Mouse (Mus musculus) MEL (cell line): ENCODE data around the gene Fbll1. TPM values are rescaled to one million over a fixed set of nuclear protein-coding genes. Genes with fewer than 3 reads are reported as not detected.

Experiments
- DNase-seq: peaks from one replicate; pipeline ENCODE4 v3.0.0; 2011; ENCODE audit warnings: low read depth, low spot score
- H3K27ac ChIP-seq: 2 replicates; pipeline ENCODE4 v1.5.1; 2012; ENCODE audit warnings: low read depth, mild to moderate bottlenecking, control low read depth, low read length, moderate library complexity; ENCODE audit not compliant: control insufficient read depth
- H3K27me3 ChIP-seq, 2 experiments: fragments of 150-350 bp in 1 of 2; sonication (generic) in 1 of 2; 2 replicates each; pipeline ENCODE4 v1.6.1; 2012; ENCODE audit warnings: low read length in 2 of 2, mild to moderate bottlenecking in 2 of 2, improper control_type of control experiment in 1 of 2, moderate library complexity in 1 of 2; ENCODE audit not compliant: insufficient read depth in 2 of 2, control insufficient read depth in 1 of 2
- H3K36me3 ChIP-seq, 2 experiments: 2 replicates each; pipeline ENCODE4 v1.6.1; 2012 to 2014; ENCODE audit warnings: low read length in 2 of 2, improper control_type of control experiment in 1 of 2, inconsistent platforms in 1 of 2, mild to moderate bottlenecking in 1 of 2; ENCODE audit not compliant: insufficient read depth in 2 of 2, control insufficient read depth in 1 of 2
- H3K4me1 ChIP-seq, 2 experiments: fragments of 150-350 bp in 1 of 2; sonication (generic) in 1 of 2; 2 replicates each; pipeline ENCODE4 v1.6.1; 2012; ENCODE audit warnings: low read length in 2 of 2, improper control_type of control experiment in 1 of 2, mild to moderate bottlenecking in 1 of 2; ENCODE audit not compliant: insufficient read depth in 2 of 2, control insufficient read depth in 1 of 2
- H3K4me3 ChIP-seq, 2 experiments: fragments of 150-350 bp in 1 of 2; sonication (generic) in 1 of 2; 2 replicates each; pipeline ENCODE4 v1.5.1; 2012; ENCODE audit warnings: low read depth in 2 of 2, low read length in 2 of 2, mild to moderate bottlenecking in 2 of 2, moderate library complexity in 2 of 2, control low read depth in 1 of 2, improper control_type of control experiment in 1 of 2; ENCODE audit not compliant: control insufficient read depth in 1 of 2, insufficient read depth in 1 of 2
- H3K79me2 ChIP-seq: 2 replicates; pipeline ENCODE4 v1.6.1; 2012; ENCODE audit warnings: mild to moderate bottlenecking, low read length, moderate library complexity; ENCODE audit not compliant: control insufficient read depth, poor library complexity, insufficient read depth
- H3K9ac ChIP-seq: 2 replicates; pipeline ENCODE4 v1.6.1; 2012; ENCODE audit warnings: low read depth, mild to moderate bottlenecking, control low read depth, low read length, moderate library complexity; ENCODE audit not compliant: control insufficient read depth, poor library complexity, severe bottlenecking
- H3K9me3 ChIP-seq: fragments of 150-350 bp; sonication (generic); replicated peaks from 2 replicates; pipeline ENCODE4 v1.6.1; 2012; ENCODE audit warnings: mild to moderate bottlenecking, low read length, improper control_type of control experiment, moderate library complexity; ENCODE audit not compliant: insufficient read depth
- BHLHE40 ChIP-seq: IDR thresholded peaks from 2 replicates; pipeline ENCODE4 v1.6.1; 2012; ENCODE audit warnings: low read depth, mild to moderate bottlenecking, inconsistent platforms, low read length, improper control_type of control experiment, borderline replicate concordance
- CTCF ChIP-seq, 3 experiments: IDR thresholded peaks in 2 of 3; conservative IDR thresholded peaks in 1 of 3; 2 replicates each; pipeline ENCODE4 v1.5.1; 2011 to 2012; ENCODE audit warnings: low read length in 3 of 3, low read depth in 2 of 3, mild to moderate bottlenecking in 2 of 3, improper control_type of control experiment in 1 of 3, inconsistent platforms in 1 of 3, mixed read lengths in 1 of 3, moderate library complexity in 1 of 3; ENCODE audit not compliant: control insufficient read depth in 1 of 3, insufficient read depth in 1 of 3, poor library complexity in 1 of 3, severe bottlenecking in 1 of 3
- EP300 ChIP-seq, 2 experiments: IDR thresholded peaks; 2 replicates each; pipeline ENCODE4 v1.6.1; 2011; ENCODE audit warnings: improper control_type of control experiment in 2 of 2, low read length in 2 of 2, low read depth in 1 of 2, mild to moderate bottlenecking in 1 of 2
- ETS1 ChIP-seq: IDR thresholded peaks from 2 replicates; pipeline ENCODE4 v1.6.1; 2012; ENCODE audit warnings: low read depth, mild to moderate bottlenecking, inconsistent platforms, low read length, improper control_type of control experiment, moderate library complexity
- HCFC1 ChIP-seq: IDR thresholded peaks from 2 replicates; pipeline ENCODE4 v1.6.1; 2012; ENCODE audit warnings: low read depth, mild to moderate bottlenecking, inconsistent platforms, low read length, improper control_type of control experiment, moderate library complexity
- MAFK ChIP-seq: IDR thresholded peaks from 2 replicates; pipeline ENCODE4 v1.6.1; 2011; ENCODE audit warnings: low read depth, mild to moderate bottlenecking, low read length, improper control_type of control experiment, borderline replicate concordance
- MEF2A ChIP-seq: IDR thresholded peaks from 2 replicates; pipeline ENCODE4 v1.6.1; 2014; ENCODE audit warnings: low read depth, mild to moderate bottlenecking, inconsistent platforms, low read length, improper control_type of control experiment; ENCODE audit not compliant: poor library complexity, insufficient replicate concordance, severe bottlenecking; ENCODE audit errors: extremely low read depth
- MXI1 ChIP-seq: IDR thresholded peaks from 2 replicates; pipeline ENCODE4 v1.6.1; 2011; ENCODE audit warnings: mild to moderate bottlenecking, low read depth, low read length, improper control_type of control experiment
- MYC ChIP-seq: IDR thresholded peaks from 2 replicates; pipeline ENCODE4 v1.6.1; 2011; ENCODE audit warnings: low read depth, mild to moderate bottlenecking, low read length, improper control_type of control experiment, moderate library complexity
- NELFE ChIP-seq: IDR thresholded peaks from 2 replicates; pipeline ENCODE4 v1.6.1; 2011; ENCODE audit warnings: low read depth, low read length, improper control_type of control experiment
- POLR2AphosphoS2 ChIP-seq: IDR thresholded peaks from 2 replicates; pipeline ENCODE4 v1.6.1; 2011; ENCODE audit warnings: low read length, improper control_type of control experiment
- RAD21 ChIP-seq: IDR thresholded peaks from 2 replicates; pipeline ENCODE4 v1.6.1; 2011; ENCODE audit warnings: mild to moderate bottlenecking, low read depth, low read length, improper control_type of control experiment
- RCOR1 ChIP-seq: IDR thresholded peaks from 2 replicates; pipeline ENCODE4 v1.6.1; 2012; ENCODE audit warnings: low read depth, mild to moderate bottlenecking, inconsistent platforms, low read length, improper control_type of control experiment
- TAL1 ChIP-seq: IDR thresholded peaks from 2 replicates; pipeline ENCODE4 v1.6.1; 2012; ENCODE audit warnings: mild to moderate bottlenecking, inconsistent platforms, low read length, moderate library complexity, mixed read lengths
- TCF12 ChIP-seq: IDR thresholded peaks from 2 replicates; pipeline ENCODE4 v1.6.1; 2014; ENCODE audit warnings: low read depth, mild to moderate bottlenecking, inconsistent platforms, low read length, improper control_type of control experiment, moderate library complexity
- ZMIZ1 ChIP-seq: IDR thresholded peaks from 2 replicates; pipeline ENCODE4 v1.6.1; 2012; ENCODE audit warnings: low read depth, mild to moderate bottlenecking, inconsistent platforms, low read length, improper control_type of control experiment, moderate library complexity
- polyA plus RNA-seq, 2 experiments: library from polyadenylated mRNA; stranded (reverse) in 1 of 2; unstranded in 1 of 2; fragments of >175 nt in 1 of 2; fragments of >200 nt in 1 of 2; gene quantifications; 2 replicates each; pipeline versions ENCODE4 v1.2.1 to v1.2.4; 2012; ENCODE audit warnings: low replicate concordance in 2 of 2, low read depth in 1 of 2; ENCODE audit not compliant: insufficient read length in 2 of 2, insufficient read depth in 1 of 2, missing spikeins in 1 of 2
- total RNA-seq: library from RNA; depleted of rRNA; stranded (reverse); fragments of 300-350 nt; gene quantifications from 2 replicates; pipeline ENCODE4 v1.2.3, GENCODE M21; 2012

The Fbll1 gene
- total and polyA plus RNA-seq, 3 experiments, result not detected

DNA sequence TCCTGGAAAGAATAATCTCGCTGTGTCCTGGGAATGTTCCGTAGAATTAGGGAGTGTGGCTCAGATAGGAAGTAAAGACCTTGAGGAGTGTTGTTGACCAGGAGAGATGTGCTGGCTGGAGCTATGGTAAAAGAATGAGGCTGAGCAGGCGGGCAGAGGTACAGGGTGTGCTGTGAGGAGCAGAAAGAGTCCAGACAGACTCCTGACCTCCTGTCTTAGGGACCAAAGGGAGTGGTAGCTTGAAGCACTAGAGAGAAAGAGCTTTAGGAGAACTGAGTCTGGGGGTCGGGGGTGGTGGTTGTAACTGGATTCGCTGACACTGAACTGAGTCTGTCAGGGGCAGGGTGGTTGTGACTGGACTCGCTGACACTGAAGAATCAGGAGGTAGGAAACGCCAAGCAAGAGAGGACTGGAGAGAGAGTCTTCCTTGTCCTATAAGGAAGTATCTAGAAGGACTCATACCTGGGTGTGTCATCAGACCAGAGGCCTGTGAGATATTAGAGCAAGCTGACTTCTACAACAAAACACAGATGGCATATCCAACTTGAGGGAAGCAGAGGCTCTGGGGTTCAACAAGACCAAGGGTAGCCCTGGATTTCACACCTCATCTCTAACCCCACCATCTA lies 38.6 kb downstream of the Fbll1 start:
- Histone ChIP-seq H3K27me3 (peaks cover 5 to 15% of the 10 kb centered on the region in 2 experiments), H3K4me1 (no peaks in the 10 kb centered on the region), H3K36me3 (no peaks in the 10 kb centered on the region), H3K4me3 (no peak overlapping the region), H3K79me2 (no peaks in the 10 kb centered on the region), H3K9ac (no peak overlapping the region), H3K27ac (no peak overlapping the region), H3K9me3 (no peaks in the 10 kb centered on the region)
- no peak for DNase-seq
- TF ChIP-seq TAL1 (no peak), ZMIZ1 (no peak), MXI1 (no peak), MEF2A (no peak), MAFK (no peak), RCOR1 (no peak), ETS1 (no peak), HCFC1 (no peak), RAD21 (no peak), MYC (no peak), BHLHE40 (no peak), TCF12 (no peak)

DNA sequence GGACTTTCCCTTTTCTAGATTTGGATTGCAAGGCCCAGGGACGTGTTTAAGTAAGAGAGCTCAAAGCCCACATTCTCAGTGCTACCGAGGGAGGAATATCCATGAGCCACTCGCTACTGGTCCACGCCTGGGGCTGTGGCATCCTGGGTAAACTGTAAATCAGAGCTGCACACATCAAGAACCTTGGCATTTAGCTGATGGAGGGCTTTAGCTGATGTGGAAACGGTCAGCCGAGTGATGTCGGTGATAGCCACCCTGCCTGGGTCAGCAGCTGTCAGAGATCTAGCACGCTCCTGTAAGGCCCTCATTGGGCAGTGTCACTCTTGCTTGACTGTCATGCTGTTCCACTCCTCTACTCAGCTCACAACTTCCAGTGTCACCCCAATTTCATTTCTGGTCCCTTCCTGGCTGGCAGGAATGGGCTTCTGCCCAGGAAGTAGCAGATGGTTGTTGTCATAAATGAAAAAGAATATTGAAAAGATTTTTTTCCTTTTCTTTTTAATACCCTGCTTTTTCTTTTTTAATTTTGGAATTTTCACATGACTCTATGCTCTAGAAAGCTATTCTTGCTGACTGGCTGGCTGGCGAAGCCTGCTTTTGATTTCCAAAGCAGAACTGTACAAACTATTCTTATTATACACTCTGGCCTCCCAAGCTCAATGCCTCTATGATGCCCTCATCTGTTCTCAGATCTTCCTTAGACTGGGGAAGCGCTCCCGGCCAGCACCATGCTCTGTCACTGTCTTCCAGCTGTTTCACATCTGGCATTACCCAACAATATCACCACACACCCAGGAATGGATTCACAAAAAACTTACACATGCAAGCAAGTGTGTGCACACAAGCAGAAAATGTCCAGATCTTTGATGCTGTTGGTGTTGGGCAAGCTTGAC lies 42.0 kb downstream of the Fbll1 start:
- Histone ChIP-seq H3K79me2 (no peaks in the 10 kb centered on the region), H3K9ac (no peak overlapping the region), H3K27me3 (peaks cover 13% of the 10 kb centered on the region in 2 experiments), H3K4me1 (no peaks in the 10 kb centered on the region), H3K27ac (no peak overlapping the region), H3K36me3 (no peaks in the 10 kb centered on the region), H3K4me3 (no peak overlapping the region), H3K9me3 (no peaks in the 10 kb centered on the region)
- no peak for DNase-seq
- no peak for TF ChIP-seq EP300 (IDR thresholded peaks at IDR 0.05; ENCODE audit: low read depth in 1 of 2, low read length in 2 of 2)
- no peak for TF ChIP-seq CTCF (IDR thresholded peaks at IDR 0.05 in 2 of 3, conservative IDR thresholded peaks at IDR 0.05 in 1 of 3; ENCODE audit: control insufficient read depth in 1 of 3, insufficient read depth in 1 of 3, low read depth in 2 of 3, low read length in 3 of 3, poor library complexity in 1 of 3, severe bottlenecking in 1 of 3)
- TF ChIP-seq POLR2AphosphoS2, result no peak
- TF ChIP-seq NELFE, result no peak
